Mouse (Mus musculus) CH12.LX (cell line): Measurements from ENCODE around the gene Pkd2l1.

ENCODE experiments used
- BHLHE40 ChIP-seq: IDR thresholded peaks from 2 replicates; pipeline ENCODE4 v1.6.1; 2011; ENCODE audit warnings: mild to moderate bottlenecking, low read depth, low read length, improper control_type of control experiment
- CTCF ChIP-seq, 2 experiments: IDR thresholded peaks in 1 of 2; conservative IDR thresholded peaks in 1 of 2; 2 replicates each; pipeline ENCODE4 v1.5.1; 2011 to 2012; ENCODE audit warnings: low read depth in 2 of 2, low read length in 2 of 2, improper control_type of control experiment in 1 of 2, inconsistent platforms in 1 of 2, mild to moderate bottlenecking in 1 of 2, moderate library complexity in 1 of 2
- ELF1 ChIP-seq: IDR thresholded peaks from 2 replicates; pipeline ENCODE4 v1.6.1; 2014; ENCODE audit warnings: low read depth, mild to moderate bottlenecking, inconsistent platforms, low read length, improper control_type of control experiment
- EP300 ChIP-seq: IDR thresholded peaks from 2 replicates; pipeline ENCODE4 v1.6.1; 2011; ENCODE audit warnings: low read length, improper control_type of control experiment
- ETS1 ChIP-seq: conservative IDR thresholded peaks from 2 replicates; pipeline ENCODE4 v1.6.1; 2012; ENCODE audit warnings: low read depth, mild to moderate bottlenecking, inconsistent platforms, low read length, improper control_type of control experiment, moderate library complexity
- IRF4 ChIP-seq: IDR thresholded peaks from 2 replicates; pipeline ENCODE4 v1.6.1; 2014; ENCODE audit warnings: low read depth, mild to moderate bottlenecking, inconsistent platforms, low read length, improper control_type of control experiment
- MAX ChIP-seq: IDR thresholded peaks from 2 replicates; pipeline ENCODE4 v1.6.1; 2011; ENCODE audit warnings: low read length, improper control_type of control experiment
- MYC ChIP-seq: IDR thresholded peaks from 2 replicates; pipeline ENCODE4 v1.6.1; 2011; ENCODE audit warnings: low read depth, mild to moderate bottlenecking, improper control_type of control experiment, low read length
- ZC3H11A ChIP-seq: IDR thresholded peaks from 2 replicates; pipeline ENCODE4 v1.6.1; 2012; ENCODE audit warnings: low read depth, mild to moderate bottlenecking, inconsistent platforms, low read length, improper control_type of control experiment

DNA sequence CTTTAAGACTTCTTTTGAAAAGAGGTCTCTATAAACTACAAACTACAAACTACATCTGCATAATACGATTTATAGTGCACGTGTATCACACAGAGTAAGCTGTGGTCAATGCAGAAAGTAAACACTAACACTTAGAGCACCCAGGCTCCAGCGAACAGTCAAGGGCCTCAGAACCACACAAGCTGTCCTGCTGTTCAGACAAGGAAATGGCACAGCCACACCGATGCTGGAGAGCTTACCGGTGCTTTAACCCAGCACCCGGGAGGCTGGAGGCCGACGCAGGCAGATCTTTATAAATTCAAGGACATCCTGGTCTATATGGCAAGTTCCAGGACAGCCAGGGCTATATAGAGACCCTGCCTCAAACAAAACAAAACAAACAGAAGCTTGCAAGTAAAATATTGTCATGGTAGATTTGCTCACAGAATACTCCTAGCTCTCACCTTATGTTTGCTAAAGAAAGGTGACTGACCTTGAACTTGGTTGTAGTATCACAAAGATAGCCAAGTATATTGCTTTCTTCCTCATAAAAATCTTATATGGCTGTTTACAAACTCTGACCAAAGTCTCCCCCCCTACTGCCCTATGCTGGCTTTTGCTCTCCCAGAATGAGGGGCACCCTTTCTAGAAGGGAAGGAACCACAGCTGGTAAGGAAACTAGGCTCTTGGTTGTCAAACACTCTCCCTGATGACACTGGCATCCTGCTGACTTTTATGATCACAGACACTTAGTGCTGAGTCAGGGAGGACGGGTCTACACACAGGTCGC, 64.3 kb downstream of the Pkd2l1 start:
- TF ChIP-seq MAX (no peak), ELF1 (no peak), MYC (no peak), BHLHE40 (no peak), ETS1 (no peak), CTCF (conservative IDR thresholded peaks at IDR 0.05 in 1 of 2, IDR thresholded peaks at IDR 0.05 in 1 of 2; ENCODE audit: low read depth in 2 of 2, low read length in 2 of 2) (no peak), EP300 (no peak), IRF4 (no peak), ZC3H11A (no peak)
